Mouse (Mus musculus): ENCODE measurements around the gene Med25. TPM values are rescaled to one million over a fixed set of nuclear protein-coding genes. Genes with fewer than 3 reads are reported as not detected.

Gene Med25
- polyA plus RNA-seq (2015; fragmentation: Nextera tagmentation; extraction: Ambion mirVana) = 35.6 and 37.7 TPM in 2 replicates

GRCm38 (mm10) chr7:44892276-44892921 lies at the start of gene Med25:
TSS of gene Med25 (minus strand) at chr7:44892712.
- under 1% methylated on average over 56 of the region's 56 CpGs for WGBS (ENCODE audit: insufficient replicate concordance)
- H3K4me2 ChIP-seq (ENCODE audit: low read depth, low read length) = peak within 1 kb of the TSS; percentile 95
- H3K4me1 ChIP-seq (ENCODE audit: insufficient read depth) = peaks cover 34% of the 10 kb centered on the region
- H3K27ac ChIP-seq (ENCODE audit: low read depth) = peak within 1 kb of the TSS; percentile 95
- no peaks in the 10 kb centered on the region for H3K9me3 ChIP-seq (ENCODE audit: low read length)
- TF ChIP-seq EP300 (IDR thresholded peaks at IDR 0.05; ENCODE audit: low read depth) (no peak), CTCF (IDR thresholded peaks at IDR 0.05; ENCODE audit: low read depth) (no peak)
- 0 out of 2 replicates have a peak, but pooled peaks cover 6% of the 10 kb centered on the region for H3K36me3 ChIP-seq (replicated peaks; ENCODE audit: insufficient read depth, low read length)
- peak; percentile 78 for ATAC-seq
- H3K9ac ChIP-seq (replicated peaks) = peak within 1 kb of the TSS; percentile 82
- no peaks in the 10 kb centered on the region for H3K27me3 ChIP-seq (ENCODE audit: insufficient read depth, low read length)
- H3K4me3 ChIP-seq (ENCODE audit: low read depth, low read length) = peak within 1 kb of the TSS; percentile 82
- DNase-seq = peak; percentile 88

GRCm38 (mm10) chr7:44938680-44939079 lies 46.2 kb upstream of the Med25 start:
- Histone ChIP-seq H3K27me3 (ENCODE audit: insufficient read depth, low read length) (no peaks in the 10 kb centered on the region), H3K27ac (ENCODE audit: low read depth) (no peak overlapping the region), H3K4me2 (ENCODE audit: low read depth, low read length) (no peak overlapping the region), H3K9ac (replicated peaks) (no peak overlapping the region), H3K9me3 (ENCODE audit: low read length) (0 out of 2 replicates have a peak, but pooled peaks cover 5% of the 10 kb centered on the region), H3K4me3 (ENCODE audit: low read depth, low read length) (no peak overlapping the region), H3K4me1 (ENCODE audit: insufficient read depth) (no peaks in the 10 kb centered on the region), H3K36me3 (replicated peaks; ENCODE audit: insufficient read depth, low read length) (no peaks in the 10 kb centered on the region)
- DNase-seq (no peak), ATAC-seq (no peak)
- TF ChIP-seq EP300 (IDR thresholded peaks at IDR 0.05; ENCODE audit: low read depth) (no peak), CTCF (IDR thresholded peaks at IDR 0.05; ENCODE audit: low read depth) (no peak)
- WGBS (ENCODE audit: insufficient replicate concordance) = 81% methylated on average over 4 of the region's 4 CpGs

- peak; percentile 100 for DNase-seq
- Histone ChIP-seq H3K4me2 (ENCODE audit: low read depth, low read length) (peak within 1 kb of the TSS; percentile 86), H3K27me3 (ENCODE audit: insufficient read depth, low read length) (no peaks in the 10 kb centered on the region), H3K4me1 (ENCODE audit: insufficient read depth) (peaks cover 19% of the 10 kb centered on the region), H3K27ac (ENCODE audit: low read depth) (peak within 1 kb of the TSS; percentile 90), H3K36me3 (replicated peaks; ENCODE audit: insufficient read depth, low read length) (peaks cover 13% of the 10 kb centered on the region), H3K4me3 (ENCODE audit: low read depth, low read length) (peak within 1 kb of the TSS; percentile 99), H3K9me3 (ENCODE audit: low read length) (no peaks in the 10 kb centered on the region), H3K9ac (replicated peaks) (peak within 1 kb of the TSS; percentile 93)
- no peak; the same call in 1 of the 2 replicates for TF ChIP-seq CTCF (IDR thresholded peaks at IDR 0.05; ENCODE audit: low read depth)
- peak; percentile 62 for TF ChIP-seq EP300 (IDR thresholded peaks at IDR 0.05; ENCODE audit: low read depth)
- 1% methylated on average over 81 of the region's 84 CpGs for WGBS (ENCODE audit: insufficient replicate concordance)
- ATAC-seq = peak; percentile 97
These were observed 37.0 kb upstream of the Med25 start, which contains the start of gene Ap2a1 for GRCm38 (mm10) chr7:44929204-44930151. TSS of gene Ap2a1 (minus strand) at chr7:44929496.

DNA sequence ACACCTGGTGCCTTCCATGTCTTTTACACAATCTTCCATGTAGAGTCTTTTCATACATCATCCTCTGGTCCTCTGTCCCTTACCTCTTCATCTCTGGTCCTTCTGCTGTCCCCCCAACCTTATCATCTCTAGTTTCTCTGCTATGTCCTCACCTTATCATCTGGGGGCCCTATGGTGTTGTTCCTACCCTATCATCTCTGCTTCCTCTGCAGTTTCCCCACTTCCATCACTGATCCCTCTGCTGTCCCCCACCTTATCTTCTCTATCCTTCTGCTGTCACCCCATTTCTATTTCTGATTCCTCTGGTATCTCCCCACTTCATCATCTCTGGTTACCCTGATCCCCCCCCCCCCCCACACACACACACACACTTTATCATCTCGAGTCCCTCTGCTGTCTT lies 36.1 kb upstream of the Med25 start:
- ATAC-seq (no peak), DNase-seq (no peak)
- H3K27ac ChIP-seq (ENCODE audit: low read depth) = peak overlapping the region; percentile 90; the same call in 1 of the 2 replicates
- peak overlapping the region; percentile 99 for H3K4me3 ChIP-seq (ENCODE audit: low read depth, low read length)
- H3K9ac ChIP-seq (replicated peaks) = peak overlapping the region; percentile 93
- 0% methylated on average over 1 of the region's 1 CpGs for WGBS (ENCODE audit: insufficient replicate concordance)
- H3K36me3 ChIP-seq (replicated peaks; ENCODE audit: insufficient read depth, low read length) = peaks cover 18% of the 10 kb centered on the region
- peaks cover 19% of the 10 kb centered on the region for H3K4me1 ChIP-seq (ENCODE audit: insufficient read depth)
- no peaks in the 10 kb centered on the region for H3K27me3 ChIP-seq (ENCODE audit: insufficient read depth, low read length)
- H3K9me3 ChIP-seq (ENCODE audit: low read length) = no peaks in the 10 kb centered on the region
- H3K4me2 ChIP-seq (ENCODE audit: low read depth, low read length) = peak overlapping the region; percentile 86
- TF ChIP-seq EP300 (IDR thresholded peaks at IDR 0.05; ENCODE audit: low read depth) (peak; percentile 78), CTCF (IDR thresholded peaks at IDR 0.05; ENCODE audit: low read depth) (no peak)

DNA sequence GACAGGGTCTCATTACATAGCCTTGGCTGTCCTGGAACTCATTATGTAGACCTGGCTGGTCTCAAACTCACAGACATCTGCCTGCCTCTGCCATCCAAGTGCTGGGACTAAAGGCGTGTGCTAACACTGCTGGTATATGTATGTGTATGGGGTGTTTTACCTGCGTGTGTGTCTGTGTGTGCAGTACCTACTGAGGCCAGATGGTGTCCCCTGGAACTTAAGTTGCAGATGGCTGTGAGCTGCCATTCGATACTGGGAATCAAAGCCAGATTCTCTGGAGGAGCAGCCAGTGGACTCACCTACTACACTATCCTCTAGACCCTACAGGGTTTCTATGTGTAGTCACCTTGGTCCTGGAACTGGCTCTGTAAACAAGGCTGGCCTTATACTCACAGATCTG lies 33.0 kb upstream of the Med25 start:
- ATAC-seq = no peak
- DNase-seq = peak; percentile 55
- Histone ChIP-seq H3K27ac (ENCODE audit: low read depth) (no peak overlapping the region), H3K27me3 (ENCODE audit: insufficient read depth, low read length) (no peaks in the 10 kb centered on the region), H3K4me2 (ENCODE audit: low read depth, low read length) (no peak overlapping the region), H3K4me3 (ENCODE audit: low read depth, low read length) (no peak overlapping the region), H3K36me3 (replicated peaks; ENCODE audit: insufficient read depth, low read length) (peaks cover 33% of the 10 kb centered on the region), H3K9me3 (ENCODE audit: low read length) (no peaks in the 10 kb centered on the region), H3K4me1 (ENCODE audit: insufficient read depth) (peaks cover 24% of the 10 kb centered on the region), H3K9ac (replicated peaks) (no peak overlapping the region)
- TF ChIP-seq CTCF (IDR thresholded peaks at IDR 0.05; ENCODE audit: low read depth) = peak; percentile 72
- TF ChIP-seq EP300 (IDR thresholded peaks at IDR 0.05; ENCODE audit: low read depth) = no peak
- WGBS (ENCODE audit: insufficient replicate concordance) = 68% methylated on average over 3 of the region's 3 CpGs

- Histone ChIP-seq H3K4me2 (ENCODE audit: low read depth, low read length) (no peak overlapping the region), H3K9me3 (ENCODE audit: low read length) (no peaks in the 10 kb centered on the region), H3K4me3 (ENCODE audit: low read depth, low read length) (no peak overlapping the region), H3K4me1 (ENCODE audit: insufficient read depth) (peaks cover 12% of the 10 kb centered on the region), H3K9ac (replicated peaks) (0 out of 2 replicates have a peak overlapping the region, but pooled peaks have one; percentile 12), H3K36me3 (replicated peaks; ENCODE audit: insufficient read depth, low read length) (peaks cover 33% of the 10 kb centered on the region), H3K27ac (ENCODE audit: low read depth) (no peak overlapping the region), H3K27me3 (ENCODE audit: insufficient read depth, low read length) (no peaks in the 10 kb centered on the region)
- DNase-seq (peak; percentile 14), ATAC-seq (no peak)
- TF ChIP-seq EP300 (IDR thresholded peaks at IDR 0.05; ENCODE audit: low read depth) = no peak
- no peak for TF ChIP-seq CTCF (IDR thresholded peaks at IDR 0.05; ENCODE audit: low read depth)
These were observed 30.0 kb upstream of the Med25 start for GRCm38 (mm10) chr7:44922530-44922929.

Data from liver, postnatal 0 days (tissue).